Mouse (Mus musculus) left cerebral cortex, postnatal 36 days (tissue): ENCODE data around the gene Tesc. TPM values are rescaled to one million over a fixed set of nuclear protein-coding genes. Genes with fewer than 3 reads are reported as not detected.

ENCODE experiments used
- DNase-seq, 2 experiments: peaks; one replicate each; pipeline ENCODE4 v3.0.0; 2021 to 2022; ENCODE audit warnings: low spot score in 2 of 2, mixed read lengths in 1 of 2
- intact Hi-C: fragments of 180-260 bp; cut with DNase I; formaldehyde crosslinking; loops from one replicate; pipeline ENCODE4 v1.15.1; 2025
- total RNA-seq, 2 experiments: library from RNA; stranded (reverse); gene quantifications; 2 replicates each; pipeline ENCODE4 v1.2.3; 2021

Gene Tesc
- total RNA-seq, 2 experiments from 2014 or later = 83.4 to 97.3 TPM

DNA sequence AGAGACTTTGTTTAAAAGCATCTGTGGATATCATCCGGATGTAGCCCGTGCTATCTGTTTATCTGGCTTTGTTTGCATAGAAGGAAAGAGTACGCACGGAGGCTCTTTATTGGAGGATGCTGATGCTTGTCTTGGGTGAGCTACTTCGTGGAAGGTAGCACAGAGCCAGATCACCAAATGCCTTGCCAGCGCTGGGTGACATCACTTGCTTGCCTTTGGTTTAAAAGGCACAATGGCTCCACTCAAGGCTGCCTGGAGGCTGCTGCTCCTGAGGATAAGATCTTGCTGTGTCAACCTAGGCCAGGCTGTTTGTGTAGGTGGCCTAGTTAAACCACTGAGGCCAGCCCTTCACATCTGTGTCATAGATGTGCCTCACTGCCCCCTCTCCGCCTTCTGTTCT, 16.7 kb upstream of the Tesc start:
- no peak for DNase-seq
- intact Hi-C loops = no loop called here

DNA sequence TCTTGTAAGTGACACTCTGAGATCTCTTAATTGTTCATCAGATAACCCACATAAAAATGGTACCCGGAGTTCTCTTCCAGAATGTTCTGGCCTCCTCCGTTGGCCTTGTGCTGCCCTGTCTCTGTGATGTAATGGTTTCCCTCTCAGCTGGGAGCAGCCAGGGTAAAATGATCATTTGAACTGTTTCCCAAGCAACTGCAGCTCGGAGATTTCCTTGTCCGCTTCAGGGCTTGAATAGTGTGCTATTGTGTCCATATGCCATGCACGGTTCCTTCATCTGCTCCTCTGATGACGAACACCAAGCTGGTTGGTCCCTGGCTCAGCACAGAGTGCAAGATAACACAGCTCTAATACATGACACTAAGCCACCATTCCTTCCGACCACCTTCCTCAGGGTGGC, 15.7 kb upstream of the Tesc start:
- DNase-seq = no peak
- intact Hi-C loops = no loop called here

GRCm38 (mm10) chr5:118015028-118015427, 12.5 kb upstream of the Tesc start:
- intact Hi-C loops = no loop called here
- DNase-seq = peak in 1 of 2 experiments; percentile 45

DNA sequence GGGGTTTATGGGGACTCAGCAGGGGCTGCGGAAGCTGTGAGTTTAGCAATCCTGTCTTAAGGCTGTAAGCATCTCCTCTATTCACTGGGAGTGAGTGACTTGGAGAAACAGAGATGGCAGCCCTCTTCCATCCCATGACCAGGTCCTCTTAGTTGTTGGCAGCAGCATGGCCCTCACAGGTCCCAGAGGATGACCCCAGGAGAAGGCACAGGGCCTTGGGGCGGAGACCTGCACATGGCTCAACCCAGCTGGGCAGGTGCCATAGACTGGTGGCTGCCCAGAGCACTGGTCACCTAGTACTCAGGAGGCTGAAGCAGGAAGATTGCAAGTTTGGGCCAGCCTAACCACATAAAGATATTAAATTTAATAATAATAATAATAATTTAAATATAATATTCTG, 11.9 kb upstream of the Tesc start:
- DNase-seq = no peak
- intact Hi-C loops = no loop called here

DNA sequence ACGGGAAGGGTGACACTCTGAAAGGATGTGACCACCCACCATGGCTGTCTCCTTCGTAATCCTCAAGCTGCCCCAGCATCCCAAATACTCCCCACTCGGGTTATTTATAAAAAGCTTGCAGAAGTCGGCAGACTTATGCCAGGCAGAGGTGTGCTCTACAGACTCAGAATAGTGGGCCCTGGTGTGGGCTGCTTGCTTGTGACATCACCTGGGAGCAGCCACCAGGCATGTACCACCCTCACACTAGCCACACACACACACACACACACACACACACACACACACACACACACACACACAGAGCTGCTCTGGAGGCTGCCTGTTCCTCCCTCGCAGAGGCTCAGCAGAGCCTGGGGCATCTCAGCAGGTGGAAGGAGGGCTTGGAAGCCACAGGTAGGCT, 10.0 kb upstream of the Tesc start:
- peak in 1 of 2 experiments; percentile 45 for DNase-seq

GRCm38 (mm10) chr5:118019905-118020304, 7.6 kb upstream of the Tesc start:
- DNase-seq = no peak
- intact Hi-C loops = no loop called here

More for the DNA sequence above, 10.0 kb upstream of the Tesc start:
- intact Hi-C loops = no loop called here

- intact Hi-C loops = no loop called here
- DNase-seq = no peak
These were observed 4.5 kb upstream of the Tesc start for GRCm38 (mm10) chr5:118023053-118023452.

DNA sequence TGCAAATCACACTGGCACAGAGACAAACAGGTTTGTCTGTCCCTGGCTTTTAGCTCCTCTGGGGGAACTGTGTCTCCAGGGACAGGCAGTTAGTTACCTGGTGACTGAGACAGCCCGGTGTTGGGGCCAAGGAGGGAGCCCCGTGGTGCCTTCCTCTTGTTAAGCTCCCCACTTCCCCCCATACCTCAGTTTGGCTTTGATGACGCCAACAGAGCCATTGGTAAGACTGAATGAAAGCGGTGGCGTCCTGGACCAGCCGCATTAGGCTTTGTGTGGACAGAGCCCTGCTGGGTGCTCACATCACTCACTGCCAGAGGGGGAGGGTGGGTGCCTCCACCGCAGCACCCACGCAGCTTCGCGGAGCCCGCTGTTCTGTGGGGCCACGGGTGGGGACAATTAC, 1.7 kb upstream of the Tesc start:
- no peak for DNase-seq
- intact Hi-C loops = loop anchor here (5.0 kb wide), 1 partner anchor 41 kb away; no protein-coding TSS in a partner anchor

DNA sequence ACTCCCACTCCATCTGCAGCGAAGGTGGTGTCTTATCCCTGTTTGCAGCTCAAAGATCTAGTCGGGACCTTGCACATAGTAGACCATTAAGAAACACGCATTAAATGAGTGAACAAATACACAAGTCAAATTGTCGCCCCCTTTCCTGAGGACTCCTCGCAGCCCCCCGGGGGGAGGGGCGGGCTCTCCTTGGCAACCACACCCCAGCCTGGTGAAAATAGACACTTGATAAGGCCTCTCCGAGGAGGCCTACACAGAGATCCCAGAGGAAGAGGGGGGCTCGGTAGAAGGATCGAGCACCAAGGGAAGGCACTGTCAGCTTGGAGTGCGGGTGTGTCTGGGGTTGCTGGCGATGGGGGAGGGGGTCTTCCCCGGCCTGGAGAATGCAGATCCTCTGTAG, 1.2 kb upstream of the Tesc start:
- DNase-seq = no peak
- intact Hi-C loops = loop anchor here (5.0 kb wide), 1 partner anchor 41 kb away; no protein-coding TSS in a partner anchor

DNA sequence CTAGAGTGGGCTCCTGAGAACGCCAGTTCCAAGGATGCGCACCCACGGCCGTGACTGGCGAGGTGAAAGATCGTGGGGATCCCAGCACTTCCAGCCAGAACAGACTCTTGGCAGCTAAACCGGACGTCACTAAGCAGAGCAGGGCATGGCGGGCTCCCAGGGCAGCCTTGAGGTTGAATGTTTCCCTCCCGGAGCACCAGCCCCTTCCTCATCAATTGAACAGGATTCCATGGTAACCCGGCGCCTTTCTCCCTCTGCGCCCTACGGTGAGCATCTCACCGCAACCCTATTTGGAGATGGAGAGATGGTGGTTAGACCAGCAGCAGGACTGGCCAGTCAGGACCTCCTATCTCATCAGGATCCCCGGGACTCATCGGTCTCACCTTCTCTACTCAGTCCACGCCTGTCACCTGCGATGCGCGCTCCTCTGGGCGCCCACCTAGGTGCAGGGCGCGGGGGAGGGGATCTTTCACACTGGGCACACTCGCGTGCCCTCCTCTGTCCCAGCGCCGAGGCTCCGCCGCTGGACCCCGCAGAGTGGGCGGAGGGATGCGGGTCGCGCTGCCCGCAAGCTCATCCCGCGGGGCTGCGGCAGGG, 344 bp upstream of the Tesc start:
- DNase-seq = no peak
- intact Hi-C loops = loop anchor here (5.0 kb wide), 1 partner anchor 40 kb away; no protein-coding TSS in a partner anchor

- intact Hi-C loops = loop anchor here (1.0 to 5.0 kb wide), 2 partner anchors 9 to 39 kb away; no protein-coding TSS in a partner anchor
- no peak for DNase-seq
These were observed 870 bp downstream of the Tesc start for GRCm38 (mm10) chr5:118028191-118029034.

DNA sequence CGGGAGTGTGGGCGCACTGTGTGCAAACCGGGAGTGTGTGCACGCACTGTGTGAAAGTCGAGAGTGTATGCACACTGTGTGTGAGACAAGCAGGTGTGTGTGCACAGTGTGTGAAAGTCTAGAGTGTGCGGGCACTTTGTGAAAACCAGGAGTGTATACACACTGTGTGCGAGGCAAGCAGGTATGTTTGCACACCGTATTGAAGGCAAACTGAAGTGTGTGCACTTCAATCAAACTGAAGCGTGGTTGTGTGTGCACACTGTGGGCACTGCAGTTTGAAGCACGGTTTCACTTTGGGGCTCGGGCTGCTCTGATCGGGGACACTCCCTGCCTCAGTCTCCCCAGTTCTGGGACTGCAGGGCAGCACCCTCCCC, 1.5 kb downstream of the Tesc start:
- DNase-seq = peak in 1 of 2 experiments; percentile 31

DNA sequence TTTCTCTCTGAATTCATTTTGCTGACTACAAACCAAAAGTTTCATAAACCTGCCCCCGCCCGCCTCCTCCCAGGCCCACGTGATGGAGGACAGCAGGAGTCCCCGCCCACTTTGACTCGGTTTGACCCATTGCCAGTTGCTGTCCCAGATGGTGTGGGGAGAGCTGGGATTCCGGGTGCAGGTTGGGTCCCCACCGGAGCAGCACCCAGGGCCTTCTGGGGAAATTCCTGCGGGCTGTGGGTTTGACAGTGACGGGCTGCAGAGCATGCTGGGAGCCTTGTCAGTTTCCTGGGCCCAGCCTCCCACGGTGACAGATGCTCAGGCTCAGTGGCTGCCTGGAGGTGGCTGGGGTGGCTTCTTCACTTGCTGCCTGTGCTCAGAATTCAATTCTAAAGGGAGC, 1.9 kb downstream of the Tesc start:
- intact Hi-C loops = loop anchor here (1.0 to 5.0 kb wide), 2 partner anchors 8 to 38 kb away; no protein-coding TSS in a partner anchor

More for the DNA sequence above, 1.5 kb downstream of the Tesc start:
- intact Hi-C loops = loop anchor here (1.0 to 5.0 kb wide), 2 partner anchors 8 to 38 kb away; no protein-coding TSS in a partner anchor

GRCm38 (mm10) chr5:118030022-118030675, 2.6 kb downstream of the Tesc start:
- intact Hi-C loops = no loop called here
- DNase-seq = no peak

More for the DNA sequence above, 1.9 kb downstream of the Tesc start:
- peak; percentile 83 to 84 for DNase-seq

DNA sequence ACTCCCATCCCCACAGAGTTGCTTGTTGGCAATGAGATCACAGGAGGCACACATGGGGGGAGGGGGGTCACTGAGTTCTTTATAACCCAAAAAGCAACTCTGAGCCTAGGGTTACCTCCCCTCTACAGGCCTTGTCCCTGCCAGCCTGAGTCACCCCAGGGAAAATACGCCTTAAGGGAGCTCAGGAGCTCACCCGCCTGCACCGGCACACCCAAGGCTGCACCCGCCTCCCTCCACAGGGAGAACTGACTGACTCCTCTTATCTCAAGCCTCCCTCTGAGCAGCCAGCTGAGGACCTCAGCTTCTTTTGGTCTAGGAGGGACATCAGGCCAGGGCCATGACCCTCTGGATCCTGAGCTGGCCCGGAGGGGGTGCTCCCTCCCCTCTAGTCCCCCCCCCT, 3.5 kb downstream of the Tesc start:
- intact Hi-C loops = no loop called here
- no peak for DNase-seq

DNA sequence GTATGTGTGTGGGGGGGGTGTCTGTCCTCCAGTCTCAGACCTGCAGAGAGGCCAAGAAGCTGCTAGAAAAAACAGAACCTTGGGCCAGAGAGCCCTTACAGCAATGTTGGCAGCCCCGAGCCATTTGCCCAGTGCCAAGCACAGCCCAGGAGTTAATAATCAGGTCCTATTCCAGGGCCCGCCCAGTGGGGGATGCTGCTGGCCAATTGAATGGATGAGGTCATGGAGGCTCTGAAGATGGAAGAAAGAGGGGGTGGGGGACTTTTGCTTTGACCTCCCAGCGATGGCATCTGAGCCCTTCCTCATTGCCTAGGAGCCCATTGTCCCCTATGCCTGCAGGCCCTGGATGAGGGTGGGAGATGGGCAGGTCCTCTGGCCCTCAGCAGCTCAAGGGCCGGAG, 4.0 kb downstream of the Tesc start:
- DNase-seq = no peak
- intact Hi-C loops = no loop called here

GRCm38 (mm10) chr5:118033328-118033727, 5.8 kb downstream of the Tesc start:
- intact Hi-C loops = no loop called here

DNA sequence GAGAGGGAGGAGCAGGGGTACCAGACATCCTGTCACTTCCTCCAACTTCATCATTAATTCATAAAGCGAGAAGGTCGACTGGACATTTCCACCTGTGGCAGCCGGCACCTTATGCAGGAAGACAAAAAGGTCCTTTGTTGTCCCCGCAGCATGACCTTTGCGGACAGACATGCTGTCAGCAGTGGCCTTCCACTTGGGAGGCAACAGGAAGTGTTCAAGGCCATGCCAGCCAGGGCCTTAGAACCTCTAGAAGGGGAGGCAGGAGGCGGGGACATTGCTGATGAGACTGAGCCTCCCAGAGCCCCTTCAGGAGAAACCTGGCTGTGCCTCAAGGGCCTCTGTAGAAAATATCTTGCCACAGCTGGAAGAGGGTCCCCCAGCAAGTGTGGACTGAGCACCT, 6.2 kb downstream of the Tesc start:
- intact Hi-C loops = no loop called here
- DNase-seq = no peak

More at GRCm38 (mm10) chr5:118033328-118033727, 5.8 kb downstream of the Tesc start:
- no peak for DNase-seq

GRCm38 (mm10) chr5:118034632-118035031, 7.1 kb downstream of the Tesc start:
- DNase-seq = no peak
- intact Hi-C loops = no loop called here

DNA sequence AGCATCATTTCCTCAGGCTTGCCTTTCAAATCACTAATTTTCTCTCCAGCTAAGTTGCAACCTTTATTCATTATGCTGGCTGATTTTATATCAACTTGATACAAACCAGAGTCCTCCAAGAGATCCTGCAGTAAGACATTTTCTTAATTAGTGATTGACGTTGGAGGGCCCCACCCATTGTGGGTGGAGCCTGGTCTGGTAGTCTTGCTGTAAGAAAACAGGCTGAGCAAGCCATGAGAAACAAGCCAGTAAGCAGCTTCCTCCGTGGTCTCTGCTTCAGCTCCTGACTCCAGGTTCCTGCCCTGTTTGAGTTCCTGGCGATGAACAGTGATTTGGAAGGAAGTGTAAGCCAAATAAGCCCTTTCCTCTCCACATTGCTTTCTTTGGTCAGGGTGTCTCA, 8.2 kb downstream of the Tesc start:
- intact Hi-C loops = no loop called here
- DNase-seq = no peak
